Mouse (Mus musculus): ENCODE data around the gene Gm10490.
"Not testable (repeated sequence)": the region's sequence is repeated elsewhere in the genome, so short reads cannot be mapped to it uniquely, and the experiment has no call there.

DNA sequence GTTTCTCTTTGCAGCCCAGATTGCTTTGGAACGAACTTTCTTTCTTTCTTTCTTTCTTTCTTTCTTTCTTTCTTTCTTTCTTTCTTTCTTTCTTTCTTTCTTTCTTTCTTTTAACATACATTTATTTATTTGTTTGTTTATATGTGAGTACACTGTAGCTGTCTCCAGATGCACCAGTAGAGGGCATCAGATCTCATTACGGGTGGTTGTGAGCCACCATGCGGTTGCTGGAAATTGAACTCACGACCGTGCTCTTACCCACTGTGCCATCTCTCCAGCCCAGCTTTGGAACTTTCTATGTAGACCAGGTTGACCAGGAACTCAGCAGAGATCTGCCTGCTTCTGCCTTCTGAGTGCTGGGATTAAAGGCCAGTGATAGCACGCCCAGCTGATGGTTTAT is 8.6 kb downstream of the Gm10490 start:
- TF ChIP-seq CTCF (IDR thresholded peaks at IDR 0.05; ENCODE audit: borderline replicate concordance, insufficient read depth, low read length); POLR2A (IDR thresholded peaks at IDR 0.05; ENCODE audit: low read depth, low read length): not testable (repeated sequence)
